Mouse (Mus musculus): ENCODE results near the gene Tph1. TPM values are rescaled to one million over a fixed set of nuclear protein-coding genes. Genes with fewer than 3 reads are reported as not detected.
"Not testable (repeated sequence)": the region's sequence is repeated elsewhere in the genome, so short reads cannot be mapped to it uniquely, and the experiment has no call there.

The Tph1 gene
- total RNA-seq (2021): under 1 TPM; 0.19 to 0.35 TPM
- long read RNA-seq, experiment 1: 0 reads
- long read RNA-seq, experiment 2: 0 reads

DNA sequence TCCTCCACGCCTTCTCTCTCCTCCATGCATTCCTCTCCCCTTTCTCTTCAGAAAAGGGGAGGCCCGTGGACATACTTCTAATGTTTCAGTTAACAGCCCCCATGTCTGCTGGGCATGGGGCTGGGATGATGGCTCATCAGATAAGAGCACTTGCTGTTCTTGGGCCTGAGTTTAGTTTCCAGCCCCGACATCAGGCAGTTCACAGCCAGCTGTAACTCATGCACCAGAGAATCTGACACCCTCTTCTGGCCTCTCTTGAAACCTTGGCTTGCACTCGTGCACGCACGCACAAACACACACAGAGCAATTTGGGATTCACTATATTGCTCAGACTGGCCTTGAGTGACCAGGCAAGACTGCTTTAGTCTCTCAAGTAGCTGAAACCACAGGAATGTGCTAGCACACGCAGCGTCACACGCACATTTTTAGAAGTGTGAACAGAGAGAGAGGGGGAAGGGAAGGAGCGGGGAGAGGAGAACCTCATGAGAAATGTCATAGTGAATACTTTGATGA lies at the start of gene Tph1:
Gene Tph1 (minus strand): TSS at position 378 of the 513 bp plus-strand sequence.
- no peak for DNase-seq (ENCODE audit: low spot score in 2 of 2)

DNA sequence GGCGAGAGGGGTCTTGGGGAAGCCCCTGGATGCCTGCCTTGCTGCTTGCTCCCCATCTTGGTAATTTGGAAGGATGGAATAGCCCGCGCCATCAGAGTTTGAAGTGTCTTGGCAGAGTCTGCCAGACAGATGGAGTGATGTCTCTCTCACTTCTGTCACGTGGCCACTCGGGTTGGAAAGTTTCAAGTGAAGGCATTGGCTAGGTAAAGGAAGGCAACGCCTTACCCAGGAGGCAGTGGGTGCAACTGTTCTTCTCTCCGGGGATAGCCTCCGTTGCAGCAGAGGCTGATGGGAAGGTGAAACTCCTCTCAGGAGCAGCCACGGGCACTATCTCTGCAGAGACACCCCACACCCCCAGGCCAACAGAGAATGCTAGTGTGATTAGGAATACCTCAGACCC lies 48.1 kb upstream of the Tph1 start:
- no peak for DNase-seq (ENCODE audit: low spot score in 2 of 2)

DNA sequence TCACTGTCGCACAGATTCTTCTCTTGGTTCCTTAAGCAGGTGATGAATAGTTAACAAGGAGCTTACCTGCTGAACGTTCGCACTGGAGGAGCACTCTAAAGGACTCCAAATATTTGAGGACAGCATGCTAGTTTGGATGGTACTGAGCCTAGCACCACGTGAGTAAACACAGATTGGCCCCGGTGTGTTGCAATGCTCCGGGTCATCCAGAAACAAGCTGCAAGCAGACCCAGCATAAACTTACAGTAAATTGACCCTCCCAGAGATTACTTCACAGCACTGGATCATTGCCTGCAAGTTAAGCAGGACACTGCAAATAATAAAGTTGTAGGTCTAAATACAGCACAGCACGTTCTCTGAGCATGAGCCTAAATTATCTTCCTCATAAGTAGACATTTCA lies 47.2 kb upstream of the Tph1 start:
- no peak for DNase-seq (ENCODE audit: low spot score in 2 of 2)

DNA sequence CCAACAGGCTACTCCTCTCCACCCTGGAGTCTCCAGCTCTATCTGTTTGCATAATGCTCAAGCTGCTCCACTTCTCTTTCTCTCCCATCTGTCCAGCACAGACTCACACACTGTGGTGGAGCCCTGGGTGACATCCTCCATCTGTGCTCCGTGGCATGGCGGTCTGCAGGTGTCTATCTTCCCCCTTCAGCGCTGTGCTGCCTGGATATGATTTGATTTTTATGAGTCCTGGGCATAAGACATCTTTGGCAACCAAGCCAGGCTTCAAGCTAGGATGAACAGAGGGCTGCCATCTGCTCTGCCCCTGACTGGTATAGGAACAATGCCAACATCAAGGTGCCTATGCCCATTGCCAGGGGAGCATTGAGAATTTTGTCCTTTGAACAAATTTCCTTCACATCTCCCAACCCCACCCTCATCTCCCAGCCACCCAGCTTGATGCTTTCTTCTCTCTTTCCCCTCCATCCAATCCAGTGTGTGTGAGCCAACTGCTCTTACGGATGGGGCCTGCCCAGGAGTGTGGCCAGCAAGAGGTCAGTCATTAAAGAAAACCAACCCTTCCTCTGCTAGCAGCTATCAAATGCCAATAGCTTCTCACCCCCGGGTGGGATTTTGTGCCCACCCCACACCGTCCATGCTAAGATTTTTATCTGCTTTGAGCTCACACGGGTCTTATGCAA lies 46.4 kb upstream of the Tph1 start:
- peak; percentile 23 to 30 for DNase-seq (ENCODE audit: low spot score in 2 of 2)

DNA sequence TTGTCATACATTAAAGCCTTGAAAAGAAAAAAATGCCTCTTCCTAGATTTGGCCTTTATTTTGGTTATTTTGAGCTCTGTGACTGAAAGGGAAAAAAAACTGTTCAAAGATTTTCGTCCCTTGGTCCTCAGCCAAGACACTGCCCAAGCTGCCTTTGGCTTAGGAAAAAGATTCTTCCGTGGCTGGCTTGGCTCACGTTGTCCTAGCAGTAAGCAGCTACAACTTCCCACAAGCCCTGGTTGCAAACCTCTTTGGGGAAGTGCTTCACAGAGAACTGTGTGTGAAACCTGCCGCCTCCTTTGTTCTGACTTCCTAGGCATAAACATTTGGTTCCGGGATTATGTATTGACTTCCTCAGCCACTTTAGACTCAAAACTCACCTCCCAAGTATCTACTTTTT lies 44.6 kb upstream of the Tph1 start:
- no peak for DNase-seq (ENCODE audit: low spot score in 2 of 2)

DNA sequence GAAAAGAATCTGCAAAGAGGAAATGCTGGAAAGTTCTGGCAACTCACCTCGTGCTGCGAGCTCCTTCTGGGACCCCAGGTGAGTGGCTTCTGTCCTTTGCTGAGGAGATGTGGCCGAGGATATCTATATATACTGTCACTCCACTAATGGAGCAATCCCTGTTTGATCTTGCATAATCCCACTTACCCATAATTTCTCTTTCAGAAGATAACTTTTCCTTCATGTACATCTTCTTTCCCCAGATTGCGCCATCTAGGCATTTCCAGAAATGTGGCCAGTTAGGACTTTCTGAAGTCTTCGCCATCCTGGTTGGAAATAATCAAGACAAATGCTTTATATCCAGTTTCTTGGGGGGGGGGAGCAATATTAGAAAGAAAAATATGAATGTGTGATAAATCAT lies 43.3 kb upstream of the Tph1 start, which contains the start of gene Saa3:
Gene Saa3 (minus strand): TSS at position 101 of the 400 bp plus-strand sequence.
- no peak for DNase-seq (ENCODE audit: low spot score in 2 of 2)

DNA sequence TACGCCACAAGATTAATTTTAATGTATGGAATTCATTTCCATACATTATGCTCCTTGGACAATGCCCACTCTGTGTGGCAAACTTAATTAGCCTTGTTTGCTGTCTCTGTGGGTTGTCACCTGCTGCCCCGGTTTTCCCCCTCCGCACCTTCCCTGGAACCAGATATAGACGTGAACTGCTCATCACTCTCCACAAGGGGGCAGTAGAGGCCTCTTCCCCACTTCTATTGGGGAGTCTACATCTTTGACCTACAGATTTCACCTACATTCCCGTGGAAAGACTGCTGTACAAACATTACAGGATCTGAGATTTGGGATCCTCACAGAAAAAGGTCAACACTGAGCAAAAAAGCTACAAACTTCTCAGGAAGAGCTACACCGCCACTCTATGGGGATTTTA lies 42.2 kb upstream of the Tph1 start:
- DNase-seq (ENCODE audit: low spot score in 2 of 2): peak; percentile 50 to 66

DNA sequence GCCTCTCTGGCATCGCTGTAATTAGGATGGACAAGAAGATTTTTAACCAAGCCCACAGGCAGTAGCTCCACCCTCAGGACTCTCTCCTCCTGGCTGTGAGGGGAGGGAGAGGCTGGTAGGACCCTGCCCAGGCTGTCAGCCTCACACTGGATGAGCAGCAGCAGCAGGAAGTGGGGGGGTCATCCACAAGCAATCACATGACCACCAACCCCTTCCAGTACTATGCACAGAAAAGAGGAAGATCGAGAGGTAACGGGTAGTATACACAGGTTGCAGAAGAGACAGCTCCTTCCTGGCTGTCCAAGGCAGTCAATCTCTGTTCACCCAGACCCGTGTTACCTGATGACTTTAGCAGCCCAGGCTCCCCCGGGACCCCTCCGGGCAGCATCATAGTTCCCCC lies 39.9 kb upstream of the Tph1 start:
- DNase-seq (ENCODE audit: low spot score in 2 of 2): no peak

DNA sequence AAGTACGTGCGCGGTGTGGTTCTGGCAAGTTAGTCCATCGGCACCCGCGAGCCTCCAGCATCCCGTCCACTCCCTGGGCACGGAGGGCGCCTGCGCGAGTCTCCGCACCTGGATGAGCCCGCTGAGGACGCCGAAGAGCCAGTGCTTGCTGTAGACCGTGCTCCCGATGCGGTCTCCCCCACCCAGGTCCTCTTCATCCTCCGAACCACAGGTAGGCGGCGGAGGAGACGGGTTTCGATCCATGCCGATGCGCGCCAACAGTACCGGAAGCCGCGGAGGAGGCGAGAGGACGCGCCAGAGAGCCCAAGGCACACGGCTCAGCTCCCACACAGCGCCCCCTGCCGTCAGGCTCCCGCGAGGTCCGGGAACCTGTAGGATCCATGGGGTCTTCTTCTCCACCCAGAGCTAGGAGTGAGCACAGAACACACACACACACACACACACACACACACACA lies 38.1 kb upstream of the Tph1 start, which contains the start of gene Saal1:
Gene Saal1 (minus strand): TSS at position 291 of the 455 bp plus-strand sequence.
- DNase-seq (ENCODE audit: low spot score in 2 of 2): peak; percentile 80 to 82

DNA sequence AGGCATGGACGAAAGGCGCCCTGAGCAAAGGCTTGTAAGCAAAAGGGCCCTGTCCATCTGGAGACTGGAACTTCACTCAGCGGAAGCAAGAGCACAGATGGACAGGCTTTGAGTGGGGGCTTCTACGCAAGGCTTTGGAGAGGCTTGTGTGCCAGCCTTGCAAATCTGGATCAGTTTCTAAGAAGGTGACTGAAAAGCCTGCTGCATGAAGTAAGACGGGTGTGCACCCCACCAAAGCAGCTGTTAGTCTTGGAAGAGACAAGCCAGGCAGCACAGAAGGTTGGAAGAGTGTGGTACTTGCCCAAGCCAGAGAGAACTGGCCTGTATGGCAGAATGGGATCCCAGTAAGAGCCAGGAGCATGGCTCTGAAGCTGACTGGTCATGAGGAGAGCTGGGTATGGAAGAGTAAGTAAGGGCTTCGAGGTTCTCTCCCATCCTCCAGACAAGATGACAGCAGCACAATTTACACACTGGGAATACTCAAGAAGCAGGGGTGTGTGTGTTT lies 28.2 kb upstream of the Tph1 start:
- no peak for DNase-seq (ENCODE audit: low spot score in 2 of 2)

DNA sequence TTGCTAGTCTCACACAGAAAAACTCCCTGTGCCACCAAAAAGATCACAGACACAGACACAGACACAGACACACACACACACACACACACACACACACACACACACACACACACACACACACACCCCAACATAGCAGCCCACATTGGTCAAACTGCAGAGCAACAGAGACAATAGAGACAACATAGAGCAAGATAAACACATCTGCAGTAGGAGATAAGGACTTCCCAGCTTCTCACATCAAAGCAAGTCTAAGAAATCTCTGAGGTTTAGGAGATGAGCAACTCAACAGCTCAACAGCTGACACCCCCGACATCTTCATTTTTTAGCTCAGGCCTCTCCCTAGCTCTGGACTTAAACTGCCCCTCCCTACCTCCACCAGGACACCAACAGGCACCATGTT lies 24.4 kb upstream of the Tph1 start:
- no peak for DNase-seq (ENCODE audit: low spot score in 2 of 2)

DNA sequence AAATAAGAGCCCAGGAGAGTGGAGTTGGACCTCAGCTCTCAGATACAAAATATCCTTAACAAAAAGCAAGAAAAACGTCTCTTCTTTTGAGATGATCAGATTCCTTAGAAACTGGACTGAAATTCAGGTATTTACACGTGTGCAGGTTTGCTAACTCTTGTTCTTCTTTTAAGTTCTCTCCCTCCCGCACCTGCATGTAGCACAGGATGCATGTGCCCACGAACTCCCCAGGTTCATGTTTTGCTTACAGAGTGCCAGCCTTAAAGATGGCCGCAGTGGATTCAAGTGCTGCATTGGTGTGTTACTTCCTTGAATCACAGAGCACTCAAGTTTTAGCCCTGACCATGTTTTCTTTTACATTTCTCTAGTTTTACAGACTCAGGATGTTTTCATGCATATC lies 14.5 kb upstream of the Tph1 start:
- no peak for DNase-seq (ENCODE audit: low spot score in 2 of 2)

DNA sequence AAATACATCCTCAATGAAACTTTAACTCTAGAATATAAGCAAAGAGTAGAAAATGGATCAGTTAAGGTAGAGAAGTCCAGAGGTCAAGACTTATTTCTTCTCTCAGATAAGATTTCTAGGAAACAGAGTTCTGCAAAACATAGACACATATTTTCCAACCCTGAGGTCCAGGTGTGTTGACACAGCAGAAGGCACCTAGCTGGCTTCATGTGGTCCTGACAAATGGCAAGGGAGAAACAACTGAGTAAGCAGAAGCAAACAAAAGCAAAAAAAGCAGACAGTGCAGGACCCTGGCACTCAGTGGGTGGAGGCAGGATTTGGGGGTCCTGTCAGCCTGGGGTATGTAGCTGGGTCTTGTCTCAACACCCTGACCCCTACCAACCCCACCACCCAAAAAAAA lies 8.4 kb upstream of the Tph1 start:
- no peak for DNase-seq (ENCODE audit: low spot score in 2 of 2)

DNA sequence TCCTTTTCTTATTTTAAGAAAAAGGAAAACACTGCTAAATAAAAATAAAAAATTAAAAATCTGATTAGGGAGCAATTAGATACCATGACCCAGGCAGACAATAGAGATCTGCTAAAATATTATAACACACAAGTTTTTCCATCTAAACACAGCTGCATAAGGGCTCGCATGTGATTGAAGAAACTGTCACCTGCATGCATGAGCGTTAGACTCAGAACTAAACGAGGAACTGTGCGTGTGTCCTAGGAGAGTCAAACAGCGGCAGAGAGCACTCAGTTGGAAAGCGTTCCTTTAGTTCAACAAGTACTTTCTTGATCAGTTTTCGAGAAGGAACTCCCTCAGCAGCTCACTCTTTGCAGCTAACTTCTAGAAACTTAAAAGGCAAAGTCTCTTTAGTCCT lies 6.7 kb upstream of the Tph1 start:
- not testable (repeated sequence) for DNase-seq (ENCODE audit: low spot score in 2 of 2)

DNA sequence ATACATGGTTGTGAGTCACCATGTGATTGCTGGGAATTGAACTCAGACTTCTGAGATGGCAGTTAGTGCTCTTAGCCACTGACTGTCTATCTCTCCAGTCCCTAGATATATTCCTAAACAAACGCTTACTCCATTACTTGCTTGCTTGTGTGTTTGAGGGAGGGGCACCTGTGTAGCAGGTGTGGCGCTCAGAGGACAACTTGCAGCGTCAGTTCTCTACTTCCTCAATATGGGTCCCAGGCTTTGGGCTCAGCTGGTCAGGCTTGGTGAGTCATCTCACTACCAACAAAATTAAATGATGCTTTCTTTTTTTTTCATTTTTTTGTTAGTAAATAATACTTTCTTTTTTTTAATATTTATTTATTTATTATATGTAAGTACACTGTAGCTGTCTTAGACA lies 6.1 kb upstream of the Tph1 start:
- no peak for DNase-seq (ENCODE audit: low spot score in 2 of 2)

DNA sequence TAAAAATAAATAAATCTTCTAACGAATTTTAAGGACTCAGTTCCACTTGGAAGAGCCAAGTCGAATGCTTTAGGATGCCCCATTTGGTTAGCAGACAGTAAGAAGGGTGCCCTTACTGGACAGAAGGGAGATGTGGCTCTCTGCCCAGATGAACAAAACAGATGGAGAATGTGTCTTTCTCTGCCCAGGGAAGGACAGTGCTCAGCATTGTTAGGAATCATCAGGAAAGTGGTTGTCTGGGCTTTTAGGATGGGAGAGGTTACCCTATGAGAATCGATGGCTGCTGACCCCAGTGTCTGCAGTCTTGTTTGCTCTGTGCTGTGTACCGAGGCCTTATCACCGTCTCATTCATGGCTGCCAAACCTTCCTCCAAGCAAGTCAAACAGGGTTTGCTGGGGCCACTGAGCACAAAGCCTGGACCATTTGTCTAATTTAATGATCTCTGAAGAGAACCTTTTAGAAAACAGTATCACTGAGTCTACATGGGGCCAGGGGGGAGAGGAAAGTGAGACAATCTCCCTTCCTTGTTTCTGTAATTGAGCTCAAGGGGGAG lies 4.5 kb upstream of the Tph1 start:
- no peak for DNase-seq (ENCODE audit: low spot score in 2 of 2)

DNA sequence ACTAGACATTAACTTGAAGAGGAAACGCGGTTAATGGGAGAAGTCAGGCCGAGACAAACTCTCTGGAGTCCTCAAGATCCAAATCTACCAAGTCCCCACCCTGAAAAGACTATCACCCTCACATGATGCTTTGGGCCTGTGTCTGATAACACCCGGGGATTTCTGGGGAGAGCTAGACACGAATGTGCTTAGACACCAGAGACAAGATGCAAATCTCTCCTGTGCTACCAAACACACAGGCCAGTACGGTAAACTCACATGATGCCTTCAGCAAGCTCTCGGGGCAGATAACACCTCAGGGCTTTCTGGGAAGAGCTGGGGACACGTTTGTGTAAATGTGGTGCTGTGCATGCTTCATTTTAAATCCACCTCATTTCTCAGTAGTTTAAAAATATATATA lies 3.5 kb upstream of the Tph1 start:
- DNase-seq (ENCODE audit: low spot score in 2 of 2): no peak

DNA sequence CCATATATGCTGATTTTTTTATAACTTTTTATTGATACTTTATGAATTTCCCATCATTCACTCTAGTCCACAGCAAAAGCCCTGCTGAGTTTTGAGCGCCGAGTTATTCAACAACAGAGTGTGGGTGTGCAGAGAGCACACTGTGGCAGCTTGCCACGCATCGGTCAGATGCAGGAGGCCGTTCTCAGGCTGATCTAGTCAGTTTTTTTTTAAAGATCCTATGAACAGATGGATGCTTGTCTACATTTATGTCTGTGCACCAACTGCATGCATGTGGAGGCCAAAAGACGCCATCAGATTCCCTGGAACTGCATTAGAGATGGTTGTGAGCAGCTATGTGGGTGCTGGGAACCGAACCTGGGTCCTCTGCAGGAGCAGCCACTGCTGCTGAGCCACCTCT lies 2.7 kb upstream of the Tph1 start:
- DNase-seq (ENCODE audit: low spot score in 2 of 2): peak in 1 of 2 experiments; percentile 52

DNA sequence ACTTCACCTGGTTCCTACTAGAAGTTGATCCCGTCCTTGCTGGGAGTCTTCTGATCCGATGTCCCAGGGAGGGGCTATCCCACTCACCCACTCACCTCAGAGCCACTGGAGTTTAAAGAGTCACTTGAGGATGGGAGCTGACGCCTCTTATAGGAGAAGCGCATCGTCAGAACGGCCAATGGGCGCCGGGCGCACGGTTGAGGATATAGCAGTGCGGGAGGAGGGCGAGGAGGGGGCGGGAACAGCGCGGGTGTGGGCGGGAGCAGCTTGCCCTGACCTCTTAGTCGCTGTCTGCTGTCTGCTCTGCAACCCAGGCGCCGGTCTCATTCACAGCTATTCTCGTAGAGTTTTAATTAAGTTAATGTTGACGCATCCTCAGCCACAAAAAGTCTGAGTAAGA lies 5.1 kb downstream of the Tph1 start:
- DNase-seq (ENCODE audit: low spot score in 2 of 2): no peak

DNA sequence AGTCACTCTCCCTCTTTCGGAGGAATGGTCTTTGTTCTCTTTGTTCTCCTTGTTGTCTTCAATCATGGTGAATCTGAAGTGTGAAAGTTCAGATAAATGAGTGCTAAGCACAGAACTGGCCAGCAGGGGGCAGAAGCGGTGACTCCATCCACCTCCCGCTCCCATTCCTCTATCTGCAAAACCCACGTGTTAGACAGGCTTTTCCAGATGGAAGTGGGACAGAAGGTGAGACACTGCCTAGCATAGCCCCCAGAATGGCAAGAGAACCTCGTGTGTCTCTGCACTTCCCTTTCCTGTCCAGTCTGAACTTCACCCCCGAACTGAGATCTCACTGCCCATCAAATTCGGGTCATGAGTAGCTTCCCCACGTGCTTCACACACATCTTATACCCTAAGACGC lies 7.1 kb downstream of the Tph1 start:
- DNase-seq (ENCODE audit: low spot score in 2 of 2): no peak

DNA sequence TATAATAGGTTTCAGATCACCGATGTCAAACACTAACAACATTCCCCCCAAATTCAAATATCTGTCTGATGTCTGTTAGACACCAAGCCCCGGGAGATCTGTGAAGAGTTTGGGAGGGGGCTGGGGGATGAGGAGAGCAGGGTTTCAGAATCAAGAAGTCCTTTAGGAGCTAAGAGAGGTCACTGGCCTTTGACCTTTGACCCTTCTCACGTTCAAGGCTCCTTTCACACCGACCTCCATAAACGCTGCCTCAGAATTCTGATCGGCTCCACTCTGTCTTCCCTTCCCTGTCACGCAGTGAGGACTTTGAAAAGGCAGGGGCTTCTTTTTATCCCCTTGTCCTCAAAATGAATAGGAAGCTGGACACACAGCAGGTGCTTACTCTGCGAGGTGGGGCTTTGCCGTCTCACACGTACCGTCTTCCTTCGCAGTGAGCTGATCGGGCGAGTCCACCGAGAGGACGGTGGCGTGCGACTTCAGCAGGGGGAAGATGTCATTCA lies 10.7 kb downstream of the Tph1 start:
- DNase-seq (ENCODE audit: low spot score in 2 of 2): no peak

DNA sequence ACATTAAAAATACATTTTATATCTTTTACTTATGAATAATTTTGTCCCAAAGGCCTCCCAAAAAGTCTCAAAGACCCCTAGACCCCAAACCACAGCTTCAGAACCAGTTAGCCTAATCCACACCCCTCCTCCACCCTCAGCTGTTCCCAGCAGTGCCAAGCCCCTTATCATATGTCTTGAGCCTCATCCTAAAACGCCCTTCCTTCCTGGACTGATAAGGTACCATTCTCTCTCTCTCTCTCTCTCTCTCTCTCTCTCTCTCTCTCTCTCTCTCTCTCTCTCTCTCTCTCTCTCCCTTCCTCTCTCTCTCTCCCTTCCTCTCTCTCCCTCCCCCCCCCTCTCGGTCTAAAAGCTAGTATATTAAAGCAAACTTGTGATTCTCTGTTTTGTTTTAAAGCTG lies 20.1 kb downstream of the Tph1 start:
- DNase-seq (ENCODE audit: low spot score in 2 of 2): no peak
